In the genomic region with DNA sequence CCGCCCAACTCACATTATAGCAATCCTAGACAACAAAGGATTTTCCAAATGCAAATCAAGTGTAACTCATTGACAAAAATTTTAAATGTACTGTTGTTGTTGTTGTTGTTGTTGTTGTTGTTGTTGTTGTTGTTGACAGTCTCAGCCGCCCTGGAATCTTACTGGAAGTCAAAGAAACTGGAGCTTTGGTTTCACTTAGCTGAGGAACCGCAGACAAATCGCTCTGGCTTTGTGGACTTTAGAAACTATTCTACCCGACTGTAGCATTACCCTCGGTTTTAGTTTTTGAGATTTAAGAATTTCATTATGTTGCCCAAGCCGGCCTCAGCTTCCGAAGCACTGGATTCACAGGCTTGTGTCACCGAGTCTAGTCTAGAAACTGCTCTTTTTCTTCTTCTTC, we compare ENCODE assay signal across 8 mouse cellular contexts. TPM values are rescaled to one million over a fixed set of nuclear protein-coding genes. Genes with fewer than 3 reads are reported as not detected.
DNase-seq lines count a peak whose midpoint lies in the region; ATAC-seq and TF ChIP-seq lines count a peak whose summit lies in the region.

No protein-coding gene starts in this region.

- peak overlapping the region; percentile 71 for H3K4me3 ChIP-seq in kidney, embryonic 14.5 days (ENCODE audit: low read length)
- peak overlapping the region; percentile 74 for H3K4me3 ChIP-seq in bone marrow, adult 2 months (replicated peaks; ENCODE audit: control insufficient read depth, low read depth, low read length)
- peak overlapping the region; percentile 63 for H3K4me3 ChIP-seq in hindbrain, embryonic 12.5 days
- peak overlapping the region; percentile 51 for H3K4me3 ChIP-seq in midbrain, embryonic 11.5 days (ENCODE audit: low read depth, low read length)

- DNase-seq in kidney, adult 8-10 months: no peak
- no peak for DNase-seq in midbrain, embryonic 11.5 days (ENCODE audit: low spot score, missing footprints)
- DNase-seq in adrenal gland, adult 8-10 months: no peak
- no peak for DNase-seq in layer of hippocampus, postnatal 36 days
- DNase-seq in spleen, adult 12 weeks (ENCODE audit: low spot score): no peak

- H3K4me1 ChIP-seq in kidney, embryonic 14.5 days (ENCODE audit: control insufficient read depth, insufficient read depth, low read length): no peaks in the 10 kb centered on the region
- H3K4me1 ChIP-seq in bone marrow, adult 2 months (ENCODE audit: control insufficient read depth, insufficient read depth, low read length): no peaks in the 10 kb centered on the region
- no peaks in the 10 kb centered on the region for H3K4me1 ChIP-seq in hindbrain, embryonic 12.5 days
- H3K4me1 ChIP-seq in midbrain, embryonic 11.5 days (ENCODE audit: control insufficient read depth, insufficient read depth, low read length): no peaks in the 10 kb centered on the region

- TF ChIP-seq CTCF in bone marrow, adult 2 months (IDR thresholded peaks at IDR 0.05; ENCODE audit: control insufficient read depth, insufficient read depth, low read length): no peak

- peak overlapping the region; percentile 87; the same call in 1 of the 2 replicates for H3K27ac ChIP-seq in kidney, embryonic 14.5 days (ENCODE audit: low read depth, low read length)
- no peak overlapping the region for H3K27ac ChIP-seq in bone marrow, adult 2 months (ENCODE audit: control insufficient read depth, insufficient read depth, low read depth, low read length, poor library complexity)
- H3K27ac ChIP-seq in hindbrain, embryonic 12.5 days: peak overlapping the region; percentile 76; the same call in 1 of the 2 replicates
- H3K27ac ChIP-seq in midbrain, embryonic 11.5 days (ENCODE audit: low read depth, low read length): no peak overlapping the region; the same call in 1 of the 2 replicates

- WGBS in kidney, embryonic 14.5 days: 1% methylated on average over 9 of the region's 9 CpGs
- WGBS in bone marrow, adult 2 months: under 1% methylated on average over 9 of the region's 9 CpGs
- WGBS in hindbrain, embryonic 12.5 days: under 1% methylated on average over 9 of the region's 9 CpGs
- 1% methylated on average over 9 of the region's 9 CpGs for WGBS in midbrain, embryonic 11.5 days

- no peak for TF ChIP-seq POLR2A in bone marrow, adult 2 months (IDR thresholded peaks at IDR 0.05; ENCODE audit: borderline replicate concordance, control insufficient read depth, low read depth, low read length)

- peak overlapping the region; percentile 69 for H3K9ac ChIP-seq in kidney, embryonic 14.5 days (ENCODE audit: low read depth, low read length)
- peak overlapping the region; percentile 66 for H3K9ac ChIP-seq in hindbrain, embryonic 12.5 days
- peak overlapping the region; percentile 68 for H3K9ac ChIP-seq in midbrain, embryonic 11.5 days (ENCODE audit: low read length)

- H3K9me3 ChIP-seq in kidney, embryonic 14.5 days (ENCODE audit: control insufficient read depth, low read length): no peaks in the 10 kb centered on the region
- H3K9me3 ChIP-seq in hindbrain, embryonic 12.5 days (replicated peaks): no peaks in the 10 kb centered on the region
- H3K9me3 ChIP-seq in midbrain, embryonic 11.5 days (ENCODE audit: control insufficient read depth, low read length): no peaks in the 10 kb centered on the region

- ATAC-seq in kidney, embryonic 14.5 days (ENCODE audit: low FRiP score, low TSS enrichment): no peak
- ATAC-seq in hindbrain, embryonic 12.5 days (ENCODE audit: low FRiP score): no peak
- ATAC-seq in midbrain, embryonic 11.5 days (ENCODE audit: low FRiP score): no peak

- H3K4me2 ChIP-seq in kidney, embryonic 14.5 days (replicated peaks; ENCODE audit: low read depth, low read length): peak overlapping the region; percentile 38
- peak overlapping the region; percentile 54 for H3K4me2 ChIP-seq in hindbrain, embryonic 12.5 days (replicated peaks)
- peak overlapping the region; percentile 43 for H3K4me2 ChIP-seq in midbrain, embryonic 11.5 days

- no peaks in the 10 kb centered on the region for H3K27me3 ChIP-seq in kidney, embryonic 14.5 days (ENCODE audit: control insufficient read depth, insufficient read depth, low read length)
- peaks cover 3% of the 10 kb centered on the region; the same call in 1 of the 2 replicates for H3K27me3 ChIP-seq in hindbrain, embryonic 12.5 days
- H3K27me3 ChIP-seq in midbrain, embryonic 11.5 days (ENCODE audit: control insufficient read depth, insufficient read depth, low read length): no peaks in the 10 kb centered on the region

- no peaks in the 10 kb centered on the region for H3K36me3 ChIP-seq in kidney, embryonic 14.5 days (ENCODE audit: control insufficient read depth, insufficient read depth, low read length)
- no peaks in the 10 kb centered on the region for H3K36me3 ChIP-seq in hindbrain, embryonic 12.5 days
- no peaks in the 10 kb centered on the region for H3K36me3 ChIP-seq in midbrain, embryonic 11.5 days (ENCODE audit: control insufficient read depth, insufficient read depth, low read length)

RNA-seq across cellular contexts. Expression of a gene that starts 11.8 kb away (rescaled TPM):
- 0.09 TPM in 2 replicates for polyA plus RNA-seq in kidney, embryonic 14.5 days (2014; fragmentation: Nextera tagmentation; extraction: Ambion mirVana)
- polyA plus RNA-seq in bone marrow, adult 2 months (2011; ENCODE audit: insufficient read depth, insufficient read length, low replicate concordance, missing spikeins): 0.87 and 3.1 TPM in 2 replicates
- polyA plus RNA-seq in hindbrain, embryonic 12.5 days (2016; fragmentation: Nextera tagmentation; extraction: Ambion mirVana): 0.12 TPM in 1 of 2 replicates, not detected in the other
- not detected in 2 replicates for polyA plus RNA-seq in midbrain, embryonic 11.5 days (2014; fragmentation: Nextera tagmentation; extraction: Ambion mirVana)
- not detected for total RNA-seq in adrenal gland, adult 8-10 months (2022)
- total RNA-seq in layer of hippocampus, postnatal 36 days (2021): not detected

RNA-seq across cellular contexts. Expression of a gene that starts 30.3 kb away (rescaled TPM):
- polyA plus RNA-seq in kidney, embryonic 14.5 days (2014; fragmentation: Nextera tagmentation; extraction: Ambion mirVana): 12.5 and 13.5 TPM in 2 replicates
- 8.5 and 10.4 TPM in 2 replicates for polyA plus RNA-seq in bone marrow, adult 2 months (2011; ENCODE audit: insufficient read depth, insufficient read length, low replicate concordance, missing spikeins)
- 11.6 and 12.0 TPM in 2 replicates for polyA plus RNA-seq in hindbrain, embryonic 12.5 days (2016; fragmentation: Nextera tagmentation; extraction: Ambion mirVana)
- polyA plus RNA-seq in midbrain, embryonic 11.5 days (2014; fragmentation: Nextera tagmentation; extraction: Ambion mirVana): 14.0 and 14.9 TPM in 2 replicates
- total RNA-seq in adrenal gland, adult 8-10 months (2022): 1 to 10 TPM; 6.5 to 7.8 (median 7.1) TPM
- total RNA-seq in layer of hippocampus, postnatal 36 days (2021): 1 to 10 TPM; 7.9 to 8.7 TPM

RNA-seq across cellular contexts. Expression of a gene that starts 34.7 kb away (rescaled TPM):
- polyA plus RNA-seq in kidney, embryonic 14.5 days (2014; fragmentation: Nextera tagmentation; extraction: Ambion mirVana): 0.31 and 0.87 TPM in 2 replicates
- 0.47 TPM in 1 of 2 replicates, not detected in the other for polyA plus RNA-seq in bone marrow, adult 2 months (2011; ENCODE audit: insufficient read depth, insufficient read length, low replicate concordance, missing spikeins)
- 0.34 and 0.43 TPM in 2 replicates for polyA plus RNA-seq in hindbrain, embryonic 12.5 days (2016; fragmentation: Nextera tagmentation; extraction: Ambion mirVana)
- 0.28 and 0.34 TPM in 2 replicates for polyA plus RNA-seq in midbrain, embryonic 11.5 days (2014; fragmentation: Nextera tagmentation; extraction: Ambion mirVana)
- total RNA-seq in adrenal gland, adult 8-10 months (2022): not detected
- total RNA-seq in layer of hippocampus, postnatal 36 days (2021): under 1 TPM; 0.51 to 0.80 TPM

Comparison
In these comparisons a context has a peak if more than half of its experiments do, and no peak if none do; other contexts are left out.
1. H3K27ac ChIP-seq: peak in kidney, embryonic 14.5 days (single experiment) and hindbrain, embryonic 12.5 days (single experiment); none in bone marrow, adult 2 months (single experiment) and midbrain, embryonic 11.5 days (single experiment).
2. Peak in every context shown above with its lines, with median percentiles within 50 percentile points of each other: H3K4me2 ChIP-seq, H3K4me3 ChIP-seq and H3K9ac ChIP-seq.